Mouse (Mus musculus) embryonic fibroblast, embryonic 13.5 days (primary cell): ENCODE results near the gene Mief1.

Experiments used
- CTCF ChIP-seq: IDR thresholded peaks from 2 replicates; pipeline ENCODE4 v1.5.1; 2011; ENCODE audit warnings: mild to moderate bottlenecking, control low read depth, low read length, moderate library complexity, borderline replicate concordance; ENCODE audit not compliant: insufficient read depth
- POLR2A ChIP-seq: IDR thresholded peaks from 2 replicates; pipeline ENCODE4 v1.6.1; 2011; ENCODE audit warnings: low read depth, mild to moderate bottlenecking, control low read depth, low read length, moderate library complexity

GRCm38 (mm10) chr15:80219705-80220657 is 13.8 kb upstream of the Mief1 start:
- no peak for TF ChIP-seq CTCF
- TF ChIP-seq POLR2A, result no peak
